Mouse (Mus musculus) ovary, postnatal 10 days (tissue): ENCODE results near the gene Sez6l2.
A peak's percentile ranks its signal among the peaks of the same experiment; 100 is the strongest.
"Not testable (repeated sequence)": the region's sequence is repeated elsewhere in the genome, so short reads cannot be mapped to it uniquely, and the experiment has no call there.

Experiments
- DNase-seq: peaks from one replicate; pipeline ENCODE4 v3.0.0; 2022; ENCODE audit warnings: low spot score

Sez6l2 gene

DNA sequence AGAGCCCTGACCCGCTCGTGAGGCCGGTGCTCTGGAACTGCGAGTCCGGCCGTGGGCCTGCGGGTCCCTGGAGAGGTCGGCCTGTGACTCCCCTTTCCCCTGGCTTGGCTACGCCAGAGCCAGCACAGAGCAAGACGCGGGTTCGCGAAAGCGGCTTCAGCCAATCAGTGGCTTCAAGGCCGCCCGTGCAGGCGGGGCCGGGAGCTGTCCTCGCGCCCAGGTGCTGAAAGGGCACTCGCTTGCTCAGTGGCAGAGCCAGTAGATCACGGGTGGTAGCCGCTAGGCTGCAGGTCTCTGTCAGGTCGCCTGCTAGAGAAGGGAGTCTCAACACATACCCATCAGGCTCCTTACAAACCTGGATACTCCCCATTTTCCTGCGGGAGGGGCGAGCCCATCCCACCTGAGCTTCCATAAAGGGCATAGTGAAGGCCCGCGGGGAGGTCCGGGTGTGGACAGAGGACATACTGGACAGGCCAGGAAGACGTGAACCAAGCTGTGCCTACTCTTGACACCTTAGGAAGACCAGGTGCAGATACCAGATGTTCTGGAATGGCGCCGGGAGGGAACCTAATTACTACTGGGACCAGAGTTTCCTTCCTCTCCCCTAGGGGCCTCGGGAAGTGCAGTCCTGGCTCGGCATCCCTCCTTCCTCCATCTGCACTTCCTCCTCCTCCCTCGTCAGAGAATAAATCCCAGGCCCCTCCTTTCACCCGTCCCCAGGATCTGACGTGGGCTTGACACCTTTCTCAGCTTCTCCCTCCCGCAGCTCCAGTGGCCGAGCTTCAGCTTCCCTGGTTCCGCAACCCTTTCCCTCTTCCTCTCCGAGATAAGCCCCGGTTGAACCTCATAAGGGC is at the start of gene Sez6l2:
Gene Sez6l2, plus strand, starts transcription at position 771 of the 854 bp plus-strand sequence.
- DNase-seq, result peak; percentile 93

- DNase-seq, result no peak
Observed at GRCm38 (mm10) chr7:126905590-126905989, 44.8 kb upstream of the Sez6l2 start.

DNA sequence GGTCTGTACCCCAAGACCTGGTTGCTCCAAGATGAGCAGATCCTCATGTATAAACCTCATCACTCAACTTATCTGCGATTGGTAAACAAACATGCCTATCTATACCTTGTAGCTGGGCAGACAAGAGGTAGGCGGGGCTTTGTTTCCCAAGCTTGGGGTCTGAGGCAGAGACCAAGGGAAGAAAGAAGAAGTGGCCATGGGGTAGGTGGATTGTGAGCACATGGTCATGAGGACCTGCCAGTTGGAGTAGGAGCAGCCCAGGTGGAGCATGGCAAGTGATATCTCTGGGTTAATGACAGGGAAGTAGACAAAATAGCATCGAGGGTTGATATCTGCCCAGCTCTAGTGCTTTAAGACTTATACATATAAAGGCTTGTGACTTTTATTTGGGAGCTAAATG is 35.5 kb upstream of the Sez6l2 start:
- DNase-seq, result no peak

DNA sequence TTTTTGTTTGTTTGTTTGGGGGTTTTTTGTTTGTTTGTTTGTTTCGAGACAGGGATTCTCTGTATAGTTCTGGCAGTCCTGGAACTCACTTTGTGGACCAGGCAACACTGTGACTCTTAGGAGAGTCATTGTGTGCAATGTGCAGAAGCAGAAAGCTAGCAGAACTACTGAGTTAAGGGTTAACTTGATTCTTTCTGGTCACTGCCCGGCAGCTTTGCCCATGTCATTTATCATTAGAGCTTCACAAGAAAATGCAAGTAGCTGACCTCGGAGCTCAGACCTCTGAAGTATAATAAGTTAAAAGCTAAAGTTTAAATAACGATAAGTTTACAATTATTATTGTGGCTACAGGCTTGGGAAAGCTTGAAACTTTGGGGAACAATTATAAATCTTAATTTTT is 32.0 kb upstream of the Sez6l2 start:
- not testable (repeated sequence) for DNase-seq

DNA sequence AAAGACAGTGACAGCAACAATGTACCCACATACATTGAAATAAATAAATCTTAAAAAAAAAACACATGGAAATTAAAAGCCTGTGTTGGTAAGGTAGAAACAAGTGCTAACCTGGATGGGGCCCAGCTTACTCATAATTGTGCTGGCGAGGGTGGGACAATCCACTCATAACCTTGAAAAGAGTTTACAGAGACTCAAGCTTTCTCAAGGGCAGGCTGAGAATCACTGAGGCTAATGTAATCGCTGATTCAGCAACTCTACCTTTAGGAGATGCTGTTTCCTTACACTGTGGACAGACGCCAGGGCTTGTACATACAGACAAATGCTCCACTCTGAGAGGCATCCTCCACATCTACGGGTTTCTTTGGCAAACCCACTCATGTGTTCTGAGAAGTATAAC is 30.4 kb upstream of the Sez6l2 start:
- no peak for DNase-seq

DNA sequence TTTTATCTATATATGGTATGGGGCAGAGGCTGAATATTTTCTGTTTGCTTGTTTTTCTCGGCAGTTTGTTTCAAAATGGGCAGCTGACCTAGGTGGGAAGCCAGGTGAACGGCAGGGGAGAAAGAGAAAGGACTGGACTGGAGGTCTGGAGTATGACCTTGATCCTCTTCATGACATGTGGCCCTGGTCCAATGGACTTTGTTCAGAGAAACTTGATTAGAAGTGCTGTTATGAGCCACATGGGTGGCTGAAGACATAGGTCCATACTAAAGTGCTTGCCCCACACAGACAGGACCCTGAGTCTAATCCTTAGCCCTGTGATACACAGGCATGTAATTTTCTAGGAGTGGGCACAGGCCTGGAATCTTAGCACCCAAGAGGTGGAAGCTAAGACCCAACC is 28.8 kb upstream of the Sez6l2 start:
- no peak for DNase-seq

GRCm38 (mm10) chr7:126922624-126923060 is 27.7 kb upstream of the Sez6l2 start, which contains the start of gene Tmem219:
Gene Tmem219 (minus strand): TSS chr7:126922917.
- peak; percentile 39 for DNase-seq

- no peak for DNase-seq
Observed at GRCm38 (mm10) chr7:126923999-126924398, 26.4 kb upstream of the Sez6l2 start.

DNA sequence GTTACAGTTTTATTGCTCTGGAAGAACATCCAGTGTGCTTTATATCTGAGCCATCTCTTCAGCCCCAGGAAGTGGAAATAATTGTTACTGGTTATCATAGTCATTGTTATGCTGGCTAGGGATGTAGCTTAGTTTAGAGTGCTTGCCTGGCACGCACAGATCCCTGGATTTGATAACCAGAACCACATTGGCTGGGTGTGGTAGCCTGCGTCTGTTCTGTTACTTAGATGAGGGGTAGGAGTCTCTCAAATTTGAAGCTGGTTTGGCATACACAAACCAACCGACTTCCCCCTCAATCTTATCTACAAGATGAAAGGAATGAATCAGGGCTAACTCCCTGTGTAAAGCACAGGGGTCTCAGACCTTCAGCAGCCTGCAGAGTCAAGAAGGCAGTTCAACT is 24.1 kb upstream of the Sez6l2 start:
- no peak for DNase-seq

- DNase-seq, result peak; percentile 81
Observed at GRCm38 (mm10) chr7:126928384-126929037, 21.9 kb upstream of the Sez6l2 start, which contains the start of gene Kctd13. Gene Kctd13 (plus strand): TSS chr7:126928879.

DNA sequence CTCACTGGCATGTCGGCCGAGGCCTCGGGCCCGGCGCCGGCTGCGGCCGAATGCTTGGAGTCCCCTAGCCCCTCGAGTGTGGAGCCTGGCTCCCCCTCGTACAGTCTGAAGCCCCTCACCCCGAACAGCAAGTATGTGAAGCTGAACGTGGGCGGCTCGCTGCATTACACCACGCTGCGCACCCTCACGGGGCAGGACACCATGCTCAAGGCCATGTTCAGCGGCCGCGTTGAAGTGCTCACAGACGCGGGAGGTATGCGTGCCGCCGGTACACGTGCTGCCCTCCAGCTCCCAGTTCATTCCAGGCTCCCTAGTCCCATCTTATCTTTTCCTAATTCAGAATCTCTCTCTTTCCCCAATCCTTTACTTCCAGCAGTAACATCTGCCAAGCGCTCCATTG is 21.3 kb upstream of the Sez6l2 start:
- no peak for DNase-seq

DNA sequence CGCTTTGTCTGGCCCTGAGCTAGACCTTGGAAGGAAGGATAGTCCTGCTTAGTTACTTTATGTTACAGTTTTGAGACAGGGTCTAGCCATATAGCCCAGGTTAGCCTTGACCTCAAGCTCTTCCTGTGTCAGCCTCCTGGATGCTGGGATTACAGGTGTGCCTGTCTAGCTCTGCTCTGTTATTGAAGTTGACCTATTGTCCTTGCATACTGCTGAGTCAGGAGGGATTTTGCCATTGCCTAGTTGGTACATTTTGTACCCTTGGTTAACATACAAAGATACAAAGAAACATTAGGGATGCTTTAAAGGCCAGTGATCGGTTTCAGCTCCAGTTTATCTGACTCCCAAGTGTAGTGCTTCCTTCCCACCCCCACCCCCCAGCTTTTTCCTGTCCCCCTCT is 17.7 kb upstream of the Sez6l2 start:
- DNase-seq, result no peak

DNA sequence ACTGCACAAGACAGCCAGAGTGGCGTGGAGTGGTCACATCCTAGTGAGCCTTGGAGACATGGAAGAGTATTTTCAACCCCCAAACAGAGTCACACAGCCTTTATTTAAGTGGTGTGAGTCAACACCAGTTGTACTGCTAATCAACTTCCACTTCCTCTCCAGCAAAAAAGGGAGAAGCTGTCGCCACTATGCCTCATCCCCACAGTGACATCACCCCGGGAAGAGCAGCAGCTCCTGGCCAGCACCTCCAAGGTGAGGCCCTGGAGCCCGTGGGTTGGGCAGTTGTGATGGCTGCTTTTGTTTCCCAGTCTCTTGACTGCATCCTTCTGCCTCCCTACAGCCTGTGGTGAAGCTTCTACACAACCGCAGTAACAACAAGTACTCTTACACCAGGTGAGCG is 9.2 kb upstream of the Sez6l2 start:
- no peak for DNase-seq

DNA sequence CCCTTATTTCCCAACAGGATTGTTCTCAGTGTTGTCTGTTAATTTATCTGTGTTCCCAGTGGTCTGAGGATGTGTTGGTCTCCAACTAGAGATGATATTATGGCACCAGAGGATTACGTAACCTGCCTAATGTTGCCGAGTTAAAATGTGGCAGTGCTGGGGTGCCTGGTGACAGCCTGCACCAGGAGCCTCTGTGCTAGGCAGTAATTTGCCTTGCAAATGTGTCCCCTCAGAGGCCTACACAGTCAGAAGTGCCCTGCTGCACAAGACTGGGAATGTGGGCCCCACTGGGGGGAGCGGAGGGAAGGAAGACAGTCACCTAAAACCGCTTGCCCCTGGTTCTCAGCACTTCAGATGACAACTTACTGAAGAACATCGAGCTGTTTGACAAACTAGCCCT is 8.6 kb upstream of the Sez6l2 start:
- DNase-seq, result no peak

DNA sequence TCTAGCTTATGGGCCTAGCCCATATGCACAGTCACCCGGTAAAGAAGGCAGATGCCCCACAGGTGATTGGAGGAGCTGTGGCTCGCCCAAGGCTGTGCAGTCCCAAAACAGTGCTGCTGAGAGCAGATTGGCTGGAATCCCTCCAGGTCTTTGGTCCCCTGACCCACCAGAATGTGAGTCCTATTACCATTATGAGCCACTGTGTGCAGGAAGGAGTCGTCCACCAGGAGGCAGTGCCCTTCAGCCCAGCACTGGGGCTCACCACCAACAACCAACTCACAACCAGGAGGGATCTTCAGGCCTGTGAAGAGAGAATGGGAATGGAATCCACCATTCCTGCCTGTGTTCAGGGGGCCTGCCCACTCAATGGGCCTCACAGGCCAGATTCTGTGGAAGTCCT is 3.8 kb upstream of the Sez6l2 start:
- no peak for DNase-seq

- no peak for DNase-seq
Observed at GRCm38 (mm10) chr7:126948626-126949025, 1.7 kb upstream of the Sez6l2 start.

DNA sequence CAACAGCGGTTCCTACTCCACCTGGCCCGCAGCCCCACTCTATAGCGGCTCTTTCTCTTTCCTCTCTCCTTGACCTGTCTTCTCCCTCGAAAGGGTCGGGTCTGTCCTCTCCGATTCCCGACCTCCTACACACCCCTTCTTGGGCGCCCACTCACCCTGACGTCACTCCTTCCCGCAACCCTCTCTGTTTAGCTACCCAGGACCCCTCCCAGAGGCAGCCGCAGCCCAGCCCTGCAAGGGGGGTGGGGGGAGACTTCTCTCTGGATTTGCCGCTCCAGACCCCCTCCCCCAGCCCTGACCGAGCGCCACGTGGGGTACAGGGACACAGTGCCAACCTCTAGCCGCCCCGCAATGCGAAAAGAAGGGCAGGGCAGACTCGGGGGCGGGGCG is 965 bp upstream of the Sez6l2 start, which contains the start of gene Asphd1:
Gene Asphd1, minus strand, starts transcription at position 180 of the 390 bp plus-strand sequence.
- no peak for DNase-seq

- DNase-seq, result no peak
Observed at GRCm38 (mm10) chr7:126950647-126951615, 568 bp downstream of the Sez6l2 start.

- DNase-seq, result no peak
Observed at GRCm38 (mm10) chr7:126951741-126952140, 1.4 kb downstream of the Sez6l2 start.

DNA sequence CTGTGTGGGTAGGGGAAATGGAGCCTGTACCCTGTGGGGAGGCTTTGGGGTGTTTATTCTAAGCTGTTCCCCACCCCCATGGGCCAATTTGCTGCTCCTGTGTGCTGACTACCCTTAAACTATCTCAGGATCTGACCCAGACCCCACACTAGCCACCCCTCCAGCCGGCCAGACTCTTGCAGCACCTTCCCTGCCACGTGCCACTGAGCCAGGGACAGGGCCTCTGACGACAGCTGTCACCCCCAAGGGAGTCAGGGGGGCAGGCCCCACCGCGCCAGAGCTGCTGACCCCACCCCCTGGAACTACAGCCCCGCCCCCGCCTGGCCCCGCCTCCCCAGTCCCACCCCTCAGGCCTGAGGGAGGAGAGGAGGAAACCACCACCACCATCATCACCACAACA is 2.3 kb downstream of the Sez6l2 start:
- no peak for DNase-seq

GRCm38 (mm10) chr7:126955125-126955524 is 4.8 kb downstream of the Sez6l2 start:
- no peak for DNase-seq

GRCm38 (mm10) chr7:126959780-126960179 is 9.4 kb downstream of the Sez6l2 start:
- DNase-seq, result no peak
